Mouse (Mus musculus) thymus, adult 18-20 months (tissue): ENCODE results near the gene Tmem138.

ENCODE experiments used
- DNase-seq, 2 experiments: peaks; one replicate each; pipeline ENCODE4 v3.0.0; 2022; ENCODE audit warnings: mixed read lengths in 2 of 2

Tmem138 gene

GRCm38 (mm10) chr19:10576690-10577561 lies at the start of gene Tmem138, which contains the start of gene Cyb561a3:
Tmem138 (minus strand) TSS chr19:10577362.
Cyb561a3 (plus strand) TSS chr19:10577172.
- peak; percentile 85 to 91 for DNase-seq

- DNase-seq, result no peak
Measured at GRCm38 (mm10) chr19:10608573-10609240, 31.5 kb upstream of the Tmem138 start.

- no peak for DNase-seq
Measured at GRCm38 (mm10) chr19:10605901-10606622, 28.9 kb upstream of the Tmem138 start.

- DNase-seq, result peak; percentile 96 to 97
Measured at GRCm38 (mm10) chr19:10605293-10605900, 28.2 kb upstream of the Tmem138 start, which contains the start of the genes Ddb1 and Tkfc. Ddb1 (plus strand) TSS chr19:10605327. Tkfc (minus strand) TSS chr19:10605654.

- DNase-seq, result no peak
Measured at GRCm38 (mm10) chr19:10604534-10604933, 27.4 kb upstream of the Tmem138 start.

- peak in 1 of 2 experiments; percentile 15 for DNase-seq
Measured at GRCm38 (mm10) chr19:10603660-10604523, 26.7 kb upstream of the Tmem138 start.

GRCm38 (mm10) chr19:10602787-10603186 lies 25.6 kb upstream of the Tmem138 start:
- DNase-seq, result peak; percentile 74 to 81

- DNase-seq, result peak in 1 of 2 experiments; percentile 17
Measured at GRCm38 (mm10) chr19:10602247-10602769, 25.1 kb upstream of the Tmem138 start.

GRCm38 (mm10) chr19:10599648-10600047 lies 22.5 kb upstream of the Tmem138 start:
- DNase-seq, result no peak

GRCm38 (mm10) chr19:10598188-10598587 lies 21.0 kb upstream of the Tmem138 start:
- no peak for DNase-seq

GRCm38 (mm10) chr19:10591659-10592377 lies 14.7 kb upstream of the Tmem138 start:
- no peak for DNase-seq

- DNase-seq, result no peak
Measured at GRCm38 (mm10) chr19:10590301-10590700, 13.1 kb upstream of the Tmem138 start.

GRCm38 (mm10) chr19:10589127-10589857 lies 12.1 kb upstream of the Tmem138 start:
- DNase-seq, result no peak

GRCm38 (mm10) chr19:10587231-10587630 lies 10.1 kb upstream of the Tmem138 start:
- DNase-seq, result no peak

- DNase-seq, result peak in 1 of 2 experiments; percentile 25
Measured at GRCm38 (mm10) chr19:10585112-10585511, 8.0 kb upstream of the Tmem138 start.

- DNase-seq, result no peak
Measured at GRCm38 (mm10) chr19:10583550-10584146, 6.5 kb upstream of the Tmem138 start.

- no peak for DNase-seq
Measured at GRCm38 (mm10) chr19:10581984-10582383, 4.8 kb upstream of the Tmem138 start.

GRCm38 (mm10) chr19:10580761-10581160 lies 3.6 kb upstream of the Tmem138 start:
- DNase-seq, result no peak

GRCm38 (mm10) chr19:10580102-10580501 lies 2.9 kb upstream of the Tmem138 start:
- DNase-seq, result no peak
